Mouse (Mus musculus) urinary bladder, postnatal 10 days (tissue): ENCODE results near the gene Gusb.

ENCODE experiments used
- DNase-seq: peaks from one replicate; pipeline ENCODE4 v3.0.0; 2022; ENCODE audit warnings: low spot score

Gene Gusb

DNA sequence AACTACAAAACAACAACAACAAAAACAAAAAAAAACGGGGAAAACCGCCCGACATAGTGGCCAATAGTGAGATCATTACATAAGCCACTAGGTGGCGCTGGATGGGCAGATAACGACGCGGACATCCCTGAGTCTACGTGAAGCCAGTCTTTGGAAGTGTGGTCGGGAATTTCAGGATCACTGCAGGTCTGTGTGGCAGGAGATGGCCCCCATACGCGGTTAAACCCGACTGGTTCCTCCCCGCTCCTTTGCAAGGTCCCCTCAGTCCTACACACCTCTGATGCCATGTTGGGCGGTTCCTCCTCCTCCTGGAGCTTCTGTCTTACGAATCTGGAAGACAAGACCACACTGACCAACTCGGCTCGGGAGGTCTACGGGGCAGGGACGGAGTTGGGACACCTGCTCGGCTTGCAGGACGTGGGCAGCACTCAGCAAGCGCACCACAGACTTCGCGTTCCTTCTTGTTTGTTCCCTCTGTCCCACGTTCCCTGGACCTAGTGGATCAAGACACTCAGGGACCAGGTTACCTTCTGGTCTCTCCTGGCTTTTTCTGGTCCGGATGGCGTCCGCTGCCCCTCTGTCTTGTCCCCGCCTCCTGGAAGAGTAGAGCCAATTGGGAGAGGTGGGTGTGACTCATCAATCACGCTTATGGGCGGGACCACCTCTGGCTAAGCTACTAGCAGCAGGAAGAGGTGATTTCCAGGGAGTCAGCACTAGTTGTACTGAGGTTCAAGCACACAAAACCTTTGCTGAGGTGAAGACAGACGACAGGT is 21.1 kb upstream of the Gusb start:
- DNase-seq = peak; percentile 41

DNA sequence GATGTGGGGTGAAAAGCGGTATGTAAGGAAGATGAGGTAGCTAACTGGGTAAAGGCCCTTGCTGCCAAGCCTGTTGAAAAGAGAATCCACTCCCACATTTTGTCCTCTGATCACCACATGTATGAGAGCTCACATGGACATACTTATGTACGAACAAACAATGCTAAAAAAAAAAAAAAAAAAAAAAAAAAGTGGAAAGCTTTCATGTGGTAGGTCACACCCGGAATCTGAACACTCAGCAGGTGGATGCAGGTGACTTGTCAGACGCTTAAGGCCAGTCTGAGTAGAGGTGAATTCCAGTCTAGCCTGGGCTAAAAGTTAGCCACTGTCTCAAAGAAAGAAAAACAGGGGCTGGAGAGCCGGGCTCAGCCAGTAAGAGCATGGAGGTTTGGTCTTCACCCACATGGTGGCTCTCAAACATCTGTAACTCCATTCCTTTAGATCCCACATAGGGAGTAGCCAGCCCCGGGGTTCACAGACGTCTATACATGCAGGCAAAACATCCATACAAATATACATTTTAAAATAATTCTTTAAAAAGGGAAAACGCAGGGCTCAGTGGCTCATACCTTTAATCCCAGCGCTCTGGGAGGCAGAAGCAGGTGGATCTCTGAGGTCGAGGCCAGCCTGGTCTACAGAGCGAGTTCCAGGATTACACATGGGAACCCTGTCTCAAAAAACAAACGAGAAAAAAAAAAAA is 20.4 kb upstream of the Gusb start:
- no peak for DNase-seq

DNA sequence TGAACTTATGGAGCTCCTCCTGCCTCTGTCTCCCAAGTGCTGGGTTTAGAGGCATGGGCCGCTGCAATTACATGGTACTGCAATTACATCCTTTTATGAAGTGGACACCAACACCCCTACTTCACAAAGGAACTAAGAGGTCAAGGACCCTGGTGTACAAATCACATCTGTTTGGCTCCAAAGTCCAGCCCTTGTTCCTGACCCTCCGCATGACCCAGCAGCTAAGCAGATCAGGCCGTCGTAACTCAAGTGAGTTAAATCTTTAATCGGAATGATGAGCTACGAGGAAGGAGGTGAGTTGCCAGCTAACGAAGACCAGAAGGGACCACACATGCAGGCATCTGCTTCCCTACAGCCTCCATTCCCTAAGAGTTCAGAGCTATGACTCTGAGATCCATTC is 19.5 kb upstream of the Gusb start:
- DNase-seq = no peak

DNA sequence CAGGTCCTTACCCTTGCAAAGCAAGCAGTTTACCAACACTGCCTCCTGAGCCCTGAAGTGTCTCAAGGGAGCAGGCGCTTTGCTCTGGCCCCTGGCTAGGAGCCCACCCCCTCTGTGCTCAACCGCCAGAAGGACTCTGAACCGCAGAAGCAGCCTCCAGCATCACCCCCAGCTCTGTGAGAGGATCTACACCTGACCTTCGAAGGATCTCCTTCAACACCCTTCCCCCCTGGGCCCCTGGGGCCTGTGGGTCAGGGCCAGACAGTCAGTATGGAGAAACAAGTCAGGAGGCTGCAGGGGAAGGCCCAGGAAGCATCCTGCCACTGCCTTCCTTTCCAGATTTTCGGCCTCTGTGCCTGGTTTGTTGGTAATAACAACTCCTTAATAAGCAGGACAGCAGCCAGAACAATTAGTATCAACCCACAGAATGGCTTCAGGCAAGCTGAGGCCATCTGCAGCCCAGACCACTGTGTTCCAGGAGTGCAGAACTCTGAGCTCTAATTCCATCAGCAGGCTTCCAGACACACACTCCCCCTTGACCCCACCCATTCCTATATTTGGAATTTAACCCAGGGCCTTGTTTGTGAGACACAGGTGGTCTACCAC is 18.6 kb upstream of the Gusb start:
- no peak for DNase-seq

DNA sequence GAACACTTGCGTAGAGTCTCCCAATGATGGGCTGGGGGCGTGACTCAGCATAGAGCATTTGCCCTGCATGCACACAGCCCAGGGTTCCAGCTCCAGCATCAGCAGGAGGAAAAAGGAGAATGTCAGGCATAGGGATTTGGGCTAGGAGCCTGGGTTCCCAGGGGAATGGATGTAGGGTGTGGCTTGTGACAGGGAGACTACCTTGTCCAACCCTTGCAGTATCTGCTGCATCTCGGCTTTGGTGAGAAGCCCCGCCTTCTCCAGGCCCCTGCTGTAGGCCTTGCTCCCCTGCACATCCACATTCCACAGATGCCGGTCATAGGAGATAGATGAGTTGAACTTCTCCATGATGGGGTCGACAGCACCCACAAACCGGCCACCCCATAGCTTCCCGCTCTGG is 16.6 kb upstream of the Gusb start:
- DNase-seq = no peak

DNA sequence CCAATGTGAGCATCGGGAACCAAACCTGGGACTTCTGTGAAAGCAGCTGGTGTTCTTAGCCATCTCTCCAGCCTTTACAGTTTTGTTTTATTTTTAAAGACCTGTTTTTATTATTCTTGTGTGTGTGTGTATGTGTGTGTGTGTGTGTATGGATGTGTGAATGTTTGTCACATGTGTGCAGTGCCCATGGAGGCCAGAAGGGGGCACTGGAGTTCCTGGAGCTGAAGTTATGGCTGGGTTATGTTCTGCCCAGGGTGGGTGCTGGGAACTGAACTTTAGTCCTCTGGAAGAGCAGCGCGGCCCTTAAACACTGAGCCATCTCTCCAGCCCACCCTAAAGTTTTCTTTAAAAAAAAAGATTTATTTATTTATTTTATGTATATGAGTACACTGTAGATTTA is 12.3 kb upstream of the Gusb start:
- no peak for DNase-seq

DNA sequence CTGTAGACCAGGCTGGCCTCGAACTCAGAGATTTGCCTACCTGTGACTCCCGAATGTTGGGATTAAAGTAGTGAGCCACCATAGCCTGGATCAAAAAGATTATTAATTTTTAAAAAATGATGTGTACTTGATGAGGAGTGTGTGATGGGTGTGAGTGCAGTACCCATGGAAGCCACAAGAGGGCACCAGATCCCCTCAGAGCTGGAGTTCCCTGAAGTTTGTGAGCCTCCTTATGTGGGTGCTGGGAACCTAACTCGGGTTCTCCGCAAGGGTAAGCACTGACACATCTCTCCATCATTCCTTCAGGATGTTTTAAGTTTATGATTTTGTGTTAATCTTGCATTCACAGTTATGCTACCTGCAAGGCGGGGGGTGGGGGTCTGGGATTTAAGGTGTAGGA is 8.1 kb upstream of the Gusb start:
- DNase-seq = no peak

DNA sequence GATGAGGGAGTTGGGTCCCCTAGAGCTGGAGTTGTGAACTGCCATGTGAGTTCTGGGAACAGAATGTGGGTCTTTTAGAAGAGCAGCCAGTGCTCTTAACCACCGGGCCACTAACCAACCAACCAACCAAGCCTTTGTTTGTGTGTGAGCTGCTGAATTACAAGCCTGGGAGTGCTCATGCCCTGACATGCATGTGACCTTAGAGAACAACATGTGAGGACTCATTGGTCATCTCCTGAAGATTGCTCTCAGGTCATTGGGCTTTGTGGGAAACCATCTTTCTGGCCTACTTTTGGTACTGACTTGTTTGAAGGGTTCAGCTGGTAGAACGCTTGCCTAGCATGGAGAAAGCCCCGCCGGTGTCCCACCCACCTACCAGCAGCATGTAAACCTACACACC is 6.9 kb upstream of the Gusb start:
- DNase-seq = no peak

DNA sequence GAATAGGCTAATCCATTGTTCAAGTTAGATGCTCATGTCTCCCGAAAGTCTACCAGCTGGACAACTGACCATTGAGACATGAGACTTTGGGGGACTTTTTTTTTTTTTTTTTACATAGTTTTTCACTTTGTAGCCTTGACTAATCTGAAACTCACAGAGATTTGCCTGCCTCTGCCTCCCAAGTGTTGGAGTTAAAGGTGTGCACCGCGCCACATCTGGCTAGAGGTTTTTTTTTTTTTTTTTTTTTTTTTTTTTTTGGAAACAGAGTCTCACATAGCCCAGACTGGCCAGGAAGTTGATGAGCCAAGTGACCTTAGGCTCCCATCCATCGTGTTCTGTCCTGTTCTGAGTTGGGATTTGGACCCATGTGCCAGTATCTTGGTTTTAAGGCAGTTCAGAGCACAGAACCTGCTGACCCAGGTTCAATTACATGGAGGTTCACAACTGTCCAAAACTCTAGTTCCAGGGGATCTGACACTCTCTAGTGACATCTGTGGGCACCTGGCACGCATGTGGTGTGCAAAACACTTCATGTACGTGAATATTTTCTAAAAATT is 5.3 kb upstream of the Gusb start:
- DNase-seq = no peak

DNA sequence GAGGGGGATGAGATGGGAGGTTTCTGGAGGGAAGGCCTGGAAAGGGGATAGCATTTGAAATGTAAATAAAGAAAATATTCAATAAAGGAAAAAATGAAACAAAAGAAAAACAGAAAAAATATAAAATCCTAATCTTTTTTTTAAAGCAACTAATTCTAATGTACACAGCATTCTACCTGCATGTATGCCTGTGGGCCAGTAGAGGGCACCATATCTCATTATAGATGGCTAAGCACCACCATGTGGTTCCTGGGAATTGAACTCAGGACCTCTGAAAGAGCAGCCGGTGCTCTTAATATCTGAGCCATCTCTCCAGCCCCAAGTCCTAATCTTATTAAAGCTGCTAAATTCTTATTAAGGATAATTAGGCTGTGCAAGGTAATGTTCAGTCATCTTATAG is 4.5 kb upstream of the Gusb start:
- DNase-seq = no peak

DNA sequence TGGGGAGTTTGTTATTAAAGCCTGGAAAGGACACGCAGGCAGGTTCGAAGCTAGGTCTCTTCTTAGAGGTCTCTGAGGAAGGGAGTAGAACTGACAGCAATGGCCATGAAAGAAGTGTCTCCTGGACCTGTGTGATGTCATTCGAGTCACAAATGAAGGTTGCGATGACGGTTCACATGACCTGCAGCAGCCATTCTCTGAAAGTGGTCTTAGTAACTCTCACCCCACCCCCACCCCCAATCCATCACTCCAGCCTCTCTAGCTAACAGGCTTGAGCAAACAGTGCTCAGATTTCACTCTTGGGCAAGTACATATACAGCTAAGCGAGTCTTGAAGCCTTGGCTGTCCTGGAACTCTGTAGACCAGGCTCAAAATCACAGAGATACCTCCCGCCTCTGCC is 380 bp upstream of the Gusb start:
- DNase-seq = no peak

DNA sequence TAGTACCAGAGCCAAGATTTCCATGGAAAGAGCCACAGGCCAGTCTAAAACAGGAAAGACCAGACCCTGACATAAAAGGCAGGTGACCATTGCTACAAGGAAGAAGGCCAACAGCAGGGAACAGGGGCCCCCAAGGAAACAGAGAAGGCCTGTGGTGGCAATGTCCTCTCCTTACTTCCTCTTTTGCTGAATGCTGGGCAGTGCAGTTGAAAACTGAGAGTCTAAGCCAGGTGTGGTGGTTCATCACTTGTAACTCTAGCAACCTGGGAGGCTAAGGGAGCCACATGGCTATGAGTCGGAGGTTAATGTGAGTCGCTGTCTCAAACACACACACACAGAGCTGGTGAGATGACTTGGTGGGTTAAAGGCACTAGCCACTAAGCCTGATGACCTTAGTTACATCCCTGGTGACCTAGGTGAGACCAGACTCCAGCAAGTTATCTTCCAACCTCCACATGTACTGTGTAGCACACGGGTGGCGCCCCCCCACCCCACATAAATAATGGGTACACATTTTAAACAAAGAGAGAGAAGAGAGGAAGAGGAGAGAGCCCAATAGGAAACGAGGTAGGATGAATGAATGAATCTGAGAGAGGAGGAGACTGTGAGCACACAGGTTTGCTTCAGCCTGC is 1.4 kb downstream of the Gusb start:
- DNase-seq = no peak

DNA sequence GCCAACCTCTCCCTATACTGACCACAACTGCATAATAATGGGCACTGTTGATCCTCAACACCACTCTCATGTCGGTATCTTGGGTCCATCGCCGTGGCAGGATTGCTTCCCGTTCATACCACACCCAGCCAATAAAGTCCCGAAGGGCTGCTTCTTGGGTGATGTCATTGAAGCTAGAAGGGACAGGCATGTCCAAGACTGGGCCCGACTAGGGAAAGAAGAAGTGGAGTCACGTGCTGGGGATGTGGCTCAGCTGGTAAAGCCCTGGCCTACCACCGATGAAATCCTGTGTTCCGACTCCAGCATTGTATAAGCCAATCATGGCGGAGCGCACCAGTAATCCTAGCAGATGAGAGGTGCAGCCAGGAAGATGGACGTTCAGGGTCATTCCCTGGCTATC is 2.1 kb downstream of the Gusb start:
- DNase-seq = no peak

DNA sequence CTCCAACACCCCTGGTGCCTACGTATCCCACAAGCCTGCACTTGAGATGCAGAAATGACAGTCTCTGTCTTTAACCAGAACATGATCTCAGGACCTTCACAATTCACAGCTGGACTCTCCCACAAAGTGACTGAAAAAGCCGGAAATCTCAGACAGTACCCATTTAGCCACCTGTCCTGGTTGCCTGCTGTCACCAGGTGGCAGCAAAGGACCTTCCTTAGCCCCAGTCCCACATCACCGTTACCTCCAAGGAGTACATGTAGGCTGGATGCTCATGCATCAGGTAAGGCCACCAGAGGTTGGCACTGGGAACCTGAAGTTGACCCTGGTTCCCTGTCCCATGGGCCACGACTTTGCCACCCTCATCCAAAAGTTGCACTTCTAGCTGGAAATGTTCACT is 3.8 kb downstream of the Gusb start:
- no peak for DNase-seq

DNA sequence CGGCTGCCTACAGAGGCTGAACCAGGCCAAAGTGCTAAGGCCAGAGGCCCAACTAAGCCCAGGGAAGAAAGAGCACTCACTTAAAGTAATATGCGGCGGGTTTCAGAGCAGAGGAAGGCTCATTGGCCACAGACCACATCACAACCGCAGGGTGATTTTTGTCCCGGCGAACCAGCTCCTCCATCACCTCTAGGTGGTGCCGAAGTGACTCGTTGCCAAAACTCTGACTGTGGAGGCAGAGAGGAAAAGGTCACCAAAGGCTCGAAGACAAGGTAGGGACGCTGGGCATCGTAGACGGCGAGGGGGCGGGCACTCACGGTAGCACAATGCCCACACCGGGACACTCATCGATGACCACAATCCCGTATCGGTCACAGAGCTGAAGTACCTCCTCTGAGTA is 5.1 kb downstream of the Gusb start:
- no peak for DNase-seq

DNA sequence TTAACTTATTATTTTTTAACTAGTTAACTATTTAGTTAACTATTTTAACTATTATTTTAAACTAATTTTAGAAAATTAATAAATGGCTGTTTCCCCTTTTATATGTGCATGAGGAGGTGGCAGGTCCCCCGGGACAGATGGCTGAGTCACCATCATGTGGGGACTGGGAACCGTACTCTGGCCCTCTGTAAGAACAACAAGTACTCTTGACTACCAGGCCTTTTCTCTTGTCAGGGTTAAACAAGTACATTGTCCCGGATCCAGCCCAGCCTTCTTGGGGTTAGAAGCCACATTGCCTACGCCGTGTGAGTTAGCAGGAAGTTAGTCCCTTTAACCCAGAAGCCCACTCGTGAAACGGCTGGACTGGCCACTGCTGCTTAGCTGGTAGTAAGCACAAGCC is 7.9 kb downstream of the Gusb start:
- no peak for DNase-seq

DNA sequence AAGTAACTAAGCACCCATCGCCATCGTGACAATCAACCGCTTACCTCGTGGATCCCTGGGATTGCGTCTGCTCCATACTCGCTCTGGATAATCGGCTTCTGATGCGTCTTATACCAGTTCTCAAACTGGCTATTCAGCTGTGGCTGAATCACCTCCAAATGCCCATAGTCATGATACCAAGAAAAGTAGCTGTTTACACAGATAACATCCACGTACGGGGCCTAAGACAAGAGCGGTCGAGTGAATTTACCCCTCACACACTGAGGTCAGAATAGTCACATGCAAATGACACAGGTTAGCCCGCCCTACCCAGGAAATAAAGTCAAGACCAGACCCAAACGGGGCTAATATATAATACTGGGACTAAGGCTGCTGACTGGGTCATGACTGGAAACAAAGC is 9.5 kb downstream of the Gusb start:
- DNase-seq = no peak

DNA sequence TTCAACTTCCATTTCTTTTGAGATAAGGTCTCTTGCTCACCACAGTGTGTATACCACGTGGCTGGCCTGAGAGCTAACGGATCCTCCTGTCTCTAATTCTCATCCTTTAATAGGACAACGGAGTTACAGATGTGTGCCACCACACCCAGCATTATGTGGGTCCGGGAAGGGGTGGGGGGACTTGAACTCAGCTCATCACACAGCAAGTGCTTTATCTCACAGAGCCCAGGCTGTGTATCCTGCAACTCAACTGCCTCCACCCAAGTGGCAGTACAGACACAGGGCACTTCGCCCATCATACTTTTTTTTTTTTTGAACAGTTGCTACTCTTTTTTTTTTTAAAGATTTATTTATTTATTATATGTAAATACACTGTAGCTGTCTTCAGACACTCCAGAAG is 11.0 kb downstream of the Gusb start:
- DNase-seq = no peak

DNA sequence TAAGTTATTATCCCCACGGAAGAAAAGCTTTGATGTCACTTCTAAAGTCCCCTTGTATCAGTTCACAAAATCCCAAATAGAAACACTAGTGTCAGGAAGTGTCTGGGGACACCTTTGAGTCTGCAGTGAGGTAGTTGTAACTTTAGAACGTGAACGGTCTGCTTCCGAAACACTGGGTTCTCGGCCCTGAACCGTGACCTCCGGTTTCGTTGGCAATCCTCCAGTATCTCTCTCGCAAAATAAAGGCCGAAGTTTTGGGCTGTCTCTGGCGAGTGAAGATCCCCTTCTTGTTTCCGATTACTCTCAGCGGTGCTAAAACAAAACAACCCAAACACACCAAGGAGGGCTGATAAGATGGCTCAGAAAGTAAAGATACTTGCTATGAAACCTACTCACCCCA is 13.5 kb downstream of the Gusb start:
- DNase-seq = no peak

DNA sequence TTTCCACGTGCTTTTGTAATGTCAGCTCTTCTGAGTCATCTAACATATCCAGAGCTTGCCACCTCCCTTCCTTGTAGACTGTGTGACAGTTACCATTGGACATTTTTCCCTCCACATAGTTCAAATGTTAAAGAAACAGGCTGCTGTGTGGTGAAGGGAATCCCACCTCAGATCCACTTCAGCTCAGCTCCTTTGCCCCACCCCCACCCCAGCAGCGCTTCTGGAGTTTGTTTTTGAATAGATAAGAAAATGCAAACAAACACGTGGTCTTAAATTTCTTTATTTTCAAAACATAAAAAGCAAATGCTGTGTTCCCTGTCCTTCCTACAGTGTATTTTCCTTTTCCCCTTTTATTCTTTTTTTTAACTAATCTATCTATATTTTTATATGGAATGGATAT is 22.6 kb downstream of the Gusb start:
- DNase-seq = no peak

DNA sequence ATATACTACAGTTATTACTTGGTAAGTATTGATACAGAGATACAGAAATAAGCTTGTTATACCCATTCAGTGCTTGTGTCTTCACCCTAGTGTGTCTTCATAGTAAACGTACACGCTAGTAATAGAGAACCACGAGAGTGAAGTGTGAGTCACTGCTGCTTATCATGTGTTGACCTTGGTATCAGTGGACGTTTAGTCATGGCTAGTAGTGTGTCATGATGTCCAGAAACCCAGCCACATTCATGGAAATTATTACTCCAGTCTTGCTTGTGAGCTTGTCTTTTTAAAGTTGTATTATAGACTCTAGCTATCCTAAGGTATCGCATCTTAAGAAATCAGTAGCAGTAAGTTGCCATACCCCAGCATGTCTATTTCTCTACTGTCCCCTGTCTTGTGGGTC is 24.2 kb downstream of the Gusb start:
- no peak for DNase-seq

DNA sequence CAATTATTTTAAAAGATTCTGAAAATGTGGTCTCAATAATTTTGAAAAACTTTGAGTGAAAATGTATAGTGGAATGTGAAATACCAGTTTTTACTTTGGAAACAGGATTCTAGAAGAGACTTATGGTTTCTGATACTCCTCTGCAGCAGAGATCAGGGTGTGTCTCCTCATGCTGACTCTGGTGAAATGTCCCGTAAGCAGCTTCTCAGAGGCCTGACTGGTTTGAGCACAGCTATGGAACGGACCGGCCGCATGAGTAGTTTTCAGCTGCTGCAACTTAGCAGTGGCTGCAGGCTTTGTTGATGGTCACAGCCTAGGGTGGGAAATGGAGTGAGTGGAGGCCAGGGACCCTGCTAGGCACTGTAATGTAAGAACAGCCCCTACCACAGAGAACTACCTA is 25.1 kb downstream of the Gusb start:
- DNase-seq = no peak

DNA sequence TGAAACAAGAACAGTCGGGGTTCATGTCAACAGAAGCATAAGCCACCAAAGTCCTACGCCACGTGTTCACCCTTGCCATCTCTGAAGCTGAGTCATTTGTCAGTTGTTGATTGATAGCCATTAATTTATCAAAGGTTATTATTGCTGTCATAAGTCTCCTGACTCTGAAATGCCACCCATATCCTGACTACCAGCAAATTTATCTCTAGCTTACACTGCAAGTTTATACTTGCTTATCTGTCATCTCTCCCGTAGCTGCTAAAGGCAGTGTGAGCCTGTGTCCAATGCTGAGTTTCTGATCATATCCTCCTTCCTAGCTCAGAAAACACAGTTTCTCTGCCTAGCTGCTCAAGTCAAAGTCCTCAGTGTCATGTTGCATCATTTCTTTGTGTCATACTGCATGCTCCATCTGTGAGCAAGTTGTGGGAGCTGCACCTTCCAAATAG is 28.0 kb downstream of the Gusb start:
- DNase-seq = no peak
